Mouse (Mus musculus): ENCODE measurements around the gene 2810021J22Rik.

- TF ChIP-seq CTCF (IDR thresholded peaks at IDR 0.05; ENCODE audit: low read depth) (no peak), EP300 (optimal IDR thresholded peaks at IDR 0.05) (no peak)
These were observed 3.9 kb downstream of the 2810021J22Rik start for GRCm38 (mm10) chr11:58870961-58871360.

Data from stomach, postnatal 0 days (tissue).